Mouse (Mus musculus) liver, embryonic 11.5 days (tissue): Measurements from ENCODE around the gene Psme3. TPM values are rescaled to one million over a fixed set of nuclear protein-coding genes. Genes with fewer than 3 reads are reported as not detected.

Experiments used
- ATAC-seq: fragments of 200-750 bp; cut with Nextera tagmentation; replicated peaks from 2 replicates; pipeline ENCODE4 v1.8.0; 2017; ENCODE audit warnings: moderate number of reproducible peaks, mild to moderate bottlenecking, moderate TSS enrichment, moderate library complexity; ENCODE audit not compliant: low FRiP score
- DNase-seq: peaks from one replicate; pipeline ENCODE4 v3.0.0-alpha.2; 2017; ENCODE audit warnings: low spot score
- H3K27ac ChIP-seq: fragments of 300-500 bp; sonication (generic); 2 replicates; pipeline ENCODE4 v1.5.1; 2014; ENCODE audit warnings: mild to moderate bottlenecking, low read depth, low read length, control low read depth
- H3K27me3 ChIP-seq: fragments of 300-500 bp; sonication (generic); replicated peaks from 2 replicates; pipeline ENCODE4 v1.6.1; 2014; ENCODE audit warnings: low read length, mixed read lengths; ENCODE audit not compliant: control insufficient read depth, insufficient read depth
- H3K36me3 ChIP-seq: fragments of 300-500 bp; sonication (generic); 2 replicates; pipeline ENCODE4 v1.6.1; 2014; ENCODE audit warnings: mild to moderate bottlenecking, low read length, moderate library complexity, mixed read lengths; ENCODE audit not compliant: control insufficient read depth, insufficient read depth
- H3K4me1 ChIP-seq: fragments of 300-500 bp; sonication (generic); replicated peaks from 2 replicates; pipeline ENCODE4 v1.6.1; 2014; ENCODE audit warnings: low read length, mixed read lengths; ENCODE audit not compliant: control insufficient read depth, insufficient read depth
- H3K4me2 ChIP-seq: fragments of 300-500 bp; sonication (generic); 2 replicates; pipeline ENCODE4 v1.6.1; 2014; ENCODE audit warnings: mild to moderate bottlenecking, control low read depth, moderate library complexity
- H3K4me3 ChIP-seq: fragments of 300-500 bp; sonication (generic); 2 replicates; pipeline ENCODE4 v1.5.1; 2014; ENCODE audit warnings: low read depth, low read length, control low read depth
- H3K9ac ChIP-seq: fragments of 300-500 bp; sonication (generic); 2 replicates; pipeline ENCODE4 v1.6.1; 2014; ENCODE audit warnings: low read depth, low read length, control low read depth
- H3K9me3 ChIP-seq: fragments of 300-500 bp; sonication (generic); 2 replicates; pipeline ENCODE4 v1.6.1; 2016; ENCODE audit warnings: low read length, inconsistent platforms, mixed read lengths; ENCODE audit not compliant: control insufficient read depth
- WGBS: fragments of 180-500 bp; shearing (Covaris S2); extraction: QIAGEN DNeasy Blood & Tissue Kit; methylation state at CpG from one replicate; pipeline ENCODE4 v1.1.7; 2014; 5-methylcytosine and 5-hydroxymethylcytosine counted together
- polyA plus RNA-seq: library from polyadenylated mRNA; unstranded; fragments of >200 nt; fragmentation: Nextera tagmentation; extraction: Ambion mirVana; gene quantifications from 2 replicates; pipeline ENCODE4 v1.2.1, GENCODE M21; 2014

The Psme3 gene
- polyA plus RNA-seq, 1 experiment from 2014 or later: 201 TPM

DNA sequence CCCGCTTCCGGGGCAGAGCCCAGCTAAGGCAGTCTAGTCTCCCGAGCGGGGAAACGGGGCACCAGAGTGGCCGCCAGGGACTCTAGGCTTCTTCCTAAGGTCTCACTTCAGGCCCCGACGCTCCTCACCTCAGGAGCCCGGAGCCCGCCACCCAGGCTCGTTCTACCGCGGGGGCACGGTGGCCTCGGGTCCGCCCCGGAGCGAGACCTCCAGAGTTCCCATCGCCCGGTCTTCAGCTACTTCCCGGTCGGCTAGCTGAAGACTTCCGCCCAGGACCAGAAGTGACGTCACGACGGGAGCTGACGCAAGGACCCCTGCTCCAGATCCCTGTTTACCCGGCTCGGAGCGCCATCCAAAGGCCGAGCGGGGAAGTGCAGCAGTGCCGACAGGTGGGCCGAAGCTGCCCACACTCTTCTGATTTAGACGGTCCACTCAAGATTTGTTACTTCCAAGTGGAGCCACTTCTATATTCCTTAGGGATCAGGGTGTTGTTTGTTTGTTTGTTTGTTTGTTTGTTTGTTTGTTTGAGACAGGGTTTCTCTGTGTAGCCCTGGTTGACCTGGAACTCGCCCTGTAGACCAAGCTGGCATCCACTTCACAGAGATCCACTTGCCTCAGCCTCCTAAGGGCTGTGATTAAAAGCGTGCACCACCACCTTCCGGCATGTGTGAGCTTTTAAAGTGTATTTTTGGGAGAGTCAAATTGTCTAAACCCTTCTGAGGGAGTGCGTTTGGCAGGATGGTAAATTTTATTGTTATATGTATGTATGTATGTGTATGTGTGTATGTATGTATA, 13.8 kb upstream of the Psme3 start, which contains the start of gene Becn1:
Gene Becn1, minus strand, starts transcription at position 283 of the 795 bp plus-strand sequence.
- H3K9ac ChIP-seq: peak within 1 kb of the TSS; percentile 85
- H3K27me3 ChIP-seq: no peaks in the 10 kb centered on the region
- H3K4me3 ChIP-seq: peak within 1 kb of the TSS; percentile 86
- peak within 1 kb of the TSS; percentile 39; the same call in 1 of the 2 replicates for H3K27ac ChIP-seq
- ATAC-seq: peak; percentile 93
- peak within 1 kb of the TSS; percentile 91 for H3K4me2 ChIP-seq
- no peaks in the 10 kb centered on the region for H3K9me3 ChIP-seq
- peak; percentile 96 for DNase-seq
- peaks cover 11% of the 10 kb centered on the region for H3K4me1 ChIP-seq
- WGBS: 7% methylated on average over 38 of the region's 39 CpGs
- H3K36me3 ChIP-seq: peaks cover 8% of the 10 kb centered on the region; the same call in 1 of the 2 replicates

DNA sequence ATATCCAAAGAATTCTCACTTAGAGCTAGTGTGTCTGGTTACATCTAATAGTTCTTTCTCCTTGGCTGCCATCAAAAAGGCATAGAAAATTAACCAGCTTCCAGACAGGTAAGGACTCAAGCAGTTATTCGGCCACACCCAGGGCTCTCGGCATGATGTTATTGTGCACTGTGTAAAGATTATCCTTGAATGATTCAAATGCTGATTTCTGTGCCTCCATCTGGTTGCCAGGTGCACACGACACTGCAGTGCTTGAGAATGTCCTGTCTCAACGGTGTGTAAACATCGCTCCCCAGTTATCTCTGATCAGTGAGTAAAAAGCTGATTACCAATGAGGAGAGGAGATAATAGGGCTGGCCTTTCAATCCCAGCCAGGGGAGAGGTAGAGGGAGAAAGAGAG, 8.3 kb upstream of the Psme3 start:
- Histone ChIP-seq H3K36me3 (no peaks in the 10 kb centered on the region), H3K9ac (no peak overlapping the region), H3K4me2 (no peak overlapping the region), H3K27me3 (no peaks in the 10 kb centered on the region), H3K27ac (no peak overlapping the region), H3K9me3 (no peaks in the 10 kb centered on the region), H3K4me1 (no peaks in the 10 kb centered on the region), H3K4me3 (no peak overlapping the region)
- DNase-seq: no peak
- no peak for ATAC-seq
- 32% methylated on average over 5 of the region's 5 CpGs for WGBS

DNA sequence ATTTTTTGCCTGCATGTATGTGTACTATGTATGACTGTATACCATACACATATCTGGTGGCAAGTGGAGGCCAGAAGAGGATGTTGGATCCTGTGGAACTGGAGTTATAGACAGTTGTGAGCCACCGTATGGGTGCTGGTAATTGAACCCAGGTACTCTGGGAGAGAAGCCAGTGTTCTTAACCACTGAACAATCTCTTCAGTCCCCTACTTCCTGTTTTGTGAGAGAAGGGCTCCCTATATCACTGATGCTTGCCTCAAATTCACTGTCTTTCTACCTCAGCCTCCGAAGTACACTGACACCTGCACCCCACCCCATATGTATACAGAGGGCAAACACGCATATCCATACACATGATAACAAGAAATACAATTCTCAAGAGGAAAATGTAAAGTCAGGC, 4.9 kb upstream of the Psme3 start:
- Histone ChIP-seq H3K27ac (no peak overlapping the region), H3K36me3 (no peaks in the 10 kb centered on the region), H3K9ac (no peak overlapping the region), H3K4me2 (no peak overlapping the region), H3K27me3 (no peaks in the 10 kb centered on the region), H3K4me1 (no peaks in the 10 kb centered on the region), H3K9me3 (no peaks in the 10 kb centered on the region), H3K4me3 (no peak overlapping the region)
- WGBS: 77% methylated on average over 3 of the region's 3 CpGs
- no peak for DNase-seq
- ATAC-seq: no peak

DNA sequence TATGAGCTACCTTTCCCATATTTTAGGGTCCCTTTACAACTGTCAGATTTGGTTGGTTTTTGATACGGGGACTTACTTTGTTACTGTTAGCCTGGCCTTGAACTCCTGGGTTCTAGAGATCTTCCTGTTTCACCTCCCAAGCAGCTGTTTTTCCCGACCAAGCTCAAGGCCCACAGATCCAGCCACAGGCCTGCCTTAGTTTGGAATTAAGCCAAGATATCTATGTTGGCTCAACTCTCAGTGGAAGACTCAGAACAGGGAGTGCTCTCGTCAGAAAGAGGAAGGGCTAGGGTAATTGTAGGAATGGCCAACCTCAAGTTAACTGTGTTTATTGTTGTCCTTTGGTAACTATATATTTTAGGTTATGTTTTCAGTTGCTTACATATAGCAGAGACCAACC, 3.9 kb upstream of the Psme3 start:
- H3K36me3 ChIP-seq: no peaks in the 10 kb centered on the region
- peaks cover 4% of the 10 kb centered on the region; the same call in 1 of the 2 replicates for H3K4me1 ChIP-seq
- H3K4me2 ChIP-seq: no peak overlapping the region
- ATAC-seq: no peak
- no peak overlapping the region for H3K9ac ChIP-seq
- WGBS: 62% methylated on average over 3 of the region's 3 CpGs
- DNase-seq: no peak
- no peaks in the 10 kb centered on the region for H3K27me3 ChIP-seq
- no peak overlapping the region for H3K4me3 ChIP-seq
- H3K27ac ChIP-seq: no peak overlapping the region
- H3K9me3 ChIP-seq: no peaks in the 10 kb centered on the region

DNA sequence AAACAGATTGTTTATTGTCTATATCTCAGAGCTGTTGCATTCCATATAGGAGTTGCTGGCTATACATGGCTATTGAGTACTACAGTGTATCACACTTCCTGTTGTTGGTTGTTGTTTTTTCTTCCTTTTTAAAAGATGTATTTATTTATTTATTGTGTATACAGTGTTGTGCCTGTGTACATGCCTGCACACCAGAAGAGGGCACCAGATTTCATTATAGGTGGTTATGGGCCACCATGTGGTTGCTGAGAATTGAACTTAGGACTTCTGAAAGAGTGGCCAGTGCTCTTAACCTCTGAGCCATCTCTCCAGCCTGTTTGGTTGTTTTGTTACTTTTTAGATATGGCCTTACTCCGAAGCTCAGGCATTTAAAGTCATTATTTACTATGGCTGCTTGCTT, 1.4 kb upstream of the Psme3 start:
- H3K27me3 ChIP-seq: no peaks in the 10 kb centered on the region
- H3K4me2 ChIP-seq: no peak overlapping the region
- peaks cover 13% of the 10 kb centered on the region; the same call in 1 of the 2 replicates for H3K4me1 ChIP-seq
- H3K27ac ChIP-seq: peak overlapping the region; percentile 99
- H3K4me3 ChIP-seq: no peak overlapping the region
- ATAC-seq: no peak
- H3K36me3 ChIP-seq: peaks cover 10% of the 10 kb centered on the region
- DNase-seq: no peak
- no peaks in the 10 kb centered on the region for H3K9me3 ChIP-seq
- WGBS: 95% methylated on average over 1 of the region's 1 CpGs
- no peak overlapping the region for H3K9ac ChIP-seq

DNA sequence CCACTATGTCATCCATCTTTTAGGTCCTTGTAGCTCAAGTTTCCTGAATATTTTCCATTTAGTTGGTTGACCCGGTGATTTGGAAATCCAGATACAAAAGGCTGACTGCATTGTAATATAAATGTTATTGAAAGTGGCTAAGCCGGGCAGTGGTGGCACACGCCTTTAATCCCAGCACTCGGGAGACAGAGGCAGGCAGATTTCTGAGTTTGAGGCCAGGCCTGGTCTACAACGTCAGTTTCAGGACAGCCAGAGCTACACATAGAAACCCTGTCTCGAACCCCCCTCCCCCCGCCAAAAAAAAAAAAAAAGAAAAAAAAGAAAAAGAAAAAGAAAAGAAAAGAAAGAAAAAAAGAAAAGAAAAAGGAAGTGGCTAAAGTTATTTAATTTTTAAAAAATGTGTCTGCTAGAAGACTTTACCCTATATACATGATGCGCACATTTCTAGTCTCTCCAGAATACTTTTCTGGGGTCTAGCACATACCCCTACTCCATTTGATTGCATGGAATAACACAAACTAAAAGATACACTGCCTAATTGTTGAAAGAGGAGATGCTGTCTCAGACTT, 847 bp upstream of the Psme3 start:
- peak overlapping the region; percentile 98 for H3K4me3 ChIP-seq
- ATAC-seq (no peak), DNase-seq (no peak)
- peaks cover 13% of the 10 kb centered on the region; the same call in 1 of the 2 replicates for H3K4me1 ChIP-seq
- peak overlapping the region; percentile 99 for H3K27ac ChIP-seq
- WGBS: 68% methylated on average over 8 of the region's 8 CpGs
- H3K27me3 ChIP-seq: no peaks in the 10 kb centered on the region
- H3K9me3 ChIP-seq: no peaks in the 10 kb centered on the region
- peak overlapping the region; percentile 92 for H3K9ac ChIP-seq
- H3K36me3 ChIP-seq: peaks cover 16% of the 10 kb centered on the region
- H3K4me2 ChIP-seq: peak overlapping the region; percentile 90

DNA sequence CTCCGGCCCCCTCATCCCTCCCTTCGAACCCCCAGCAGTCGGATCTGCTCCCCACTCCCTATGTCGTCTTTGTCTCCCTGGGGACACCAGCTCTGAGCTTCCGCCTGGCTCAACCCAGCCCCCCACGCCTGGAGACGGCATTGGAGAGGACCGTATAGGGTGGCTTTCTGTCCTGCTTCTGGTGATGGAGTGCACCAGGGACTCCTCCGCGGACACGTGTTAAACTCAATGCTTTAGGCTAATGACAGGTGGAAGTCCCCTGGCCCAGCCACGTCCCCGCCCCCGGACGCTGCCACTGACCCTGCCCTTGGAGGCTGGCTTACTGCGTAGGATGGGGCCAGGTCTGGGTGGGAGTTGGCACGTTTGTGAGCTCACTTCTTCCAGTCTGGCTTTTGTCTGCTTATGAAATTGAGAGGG, 496 bp downstream of the Psme3 start:
- H3K36me3 ChIP-seq: peaks cover 29% of the 10 kb centered on the region
- H3K4me1 ChIP-seq: peaks cover 13% of the 10 kb centered on the region; the same call in 1 of the 2 replicates
- ATAC-seq: peak; percentile 67
- under 1% methylated on average over 17 of the region's 17 CpGs for WGBS
- H3K4me3 ChIP-seq: peak overlapping the region; percentile 98
- H3K27me3 ChIP-seq: no peaks in the 10 kb centered on the region
- H3K4me2 ChIP-seq: peak overlapping the region; percentile 90
- H3K9ac ChIP-seq: peak overlapping the region; percentile 92
- peak overlapping the region; percentile 99 for H3K27ac ChIP-seq
- peak; percentile 66 for DNase-seq
- H3K9me3 ChIP-seq: no peaks in the 10 kb centered on the region

DNA sequence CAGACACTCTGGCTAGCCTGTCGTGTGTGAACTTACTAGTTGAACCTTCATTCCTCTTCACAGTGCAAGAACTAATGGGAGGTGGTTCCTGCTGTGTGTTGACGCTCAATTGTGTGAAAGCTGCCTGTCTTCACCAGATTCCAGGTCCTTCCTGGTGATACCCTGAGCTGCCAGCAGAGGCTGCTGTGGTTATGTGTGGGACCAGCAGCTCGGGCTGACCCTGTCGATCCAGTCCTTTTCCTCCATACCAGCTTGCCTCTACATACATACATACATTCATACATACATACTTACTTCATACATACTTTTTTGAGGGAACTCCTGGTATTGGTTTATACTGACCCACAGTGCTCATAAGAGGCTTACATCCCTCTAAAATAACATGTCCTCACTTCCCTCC, 7.6 kb downstream of the Psme3 start:
- Histone ChIP-seq H3K9me3 (no peaks in the 10 kb centered on the region), H3K36me3 (peaks cover 63% of the 10 kb centered on the region), H3K4me2 (no peak overlapping the region), H3K4me1 (no peaks in the 10 kb centered on the region), H3K9ac (no peak overlapping the region), H3K27me3 (no peaks in the 10 kb centered on the region), H3K4me3 (no peak overlapping the region), H3K27ac (no peak overlapping the region)
- peak; percentile 63 for DNase-seq
- WGBS: 43% methylated on average over 4 of the region's 4 CpGs
- ATAC-seq: peak; percentile 50
